Mouse (Mus musculus): ENCODE data around the gene Slc22a23. TPM values are rescaled to one million over a fixed set of nuclear protein-coding genes. Genes with fewer than 3 reads are reported as not detected.
A peak's percentile ranks its signal among the peaks of the same experiment; 100 is the strongest.

Gene Slc22a23
- polyA plus RNA-seq, 1 experiment from 2014 or later = 3.8 TPM

GRCm38 (mm10) chr13:34242211-34242610 lies 102.8 kb downstream of the Slc22a23 start:
- Histone ChIP-seq H3K27ac (ENCODE audit: low read length) (no peak overlapping the region), H3K4me1 (replicated peaks; ENCODE audit: control insufficient read depth, insufficient read depth, low read length) (peaks cover 27% of the 10 kb centered on the region), H3K4me2 (ENCODE audit: low read depth, low read length) (no peak overlapping the region), H3K27me3 (ENCODE audit: control insufficient read depth, insufficient read depth, low read depth, low read length) (no peaks in the 10 kb centered on the region), H3K36me3 (ENCODE audit: control insufficient read depth, insufficient read depth, low read length) (no peaks in the 10 kb centered on the region), H3K9ac (ENCODE audit: low read length) (no peak overlapping the region), H3K4me3 (ENCODE audit: low read length) (no peak overlapping the region), H3K9me3 (ENCODE audit: control insufficient read depth, low read length) (no peaks in the 10 kb centered on the region)
- ATAC-seq (ENCODE audit: low read depth) = no peak
- WGBS = 29% methylated on average over 3 of the region's 3 CpGs

- Histone ChIP-seq H3K27me3 (ENCODE audit: control insufficient read depth, insufficient read depth, low read depth, low read length) (no peaks in the 10 kb centered on the region), H3K4me2 (ENCODE audit: low read depth, low read length) (no peak overlapping the region), H3K36me3 (ENCODE audit: control insufficient read depth, insufficient read depth, low read length) (no peaks in the 10 kb centered on the region), H3K4me3 (ENCODE audit: low read length) (no peak overlapping the region), H3K9me3 (ENCODE audit: control insufficient read depth, low read length) (no peaks in the 10 kb centered on the region), H3K27ac (ENCODE audit: low read length) (no peak overlapping the region), H3K4me1 (replicated peaks; ENCODE audit: control insufficient read depth, insufficient read depth, low read length) (peaks cover 19% of the 10 kb centered on the region; the same call in 1 of the 2 replicates), H3K9ac (ENCODE audit: low read length) (no peak overlapping the region)
- ATAC-seq (ENCODE audit: low read depth) = no peak
- 83% methylated on average over 3 of the region's 3 CpGs for WGBS
Measured at GRCm38 (mm10) chr13:34240087-34240428, 104.9 kb downstream of the Slc22a23 start.

- peaks cover 15% of the 10 kb centered on the region; the same call in 1 of the 2 replicates for H3K4me1 ChIP-seq (replicated peaks; ENCODE audit: control insufficient read depth, insufficient read depth, low read length)
- H3K27ac ChIP-seq (ENCODE audit: low read length) = no peak overlapping the region
- H3K36me3 ChIP-seq (ENCODE audit: control insufficient read depth, insufficient read depth, low read length) = no peaks in the 10 kb centered on the region
- WGBS = 31% methylated on average over 11 of the region's 11 CpGs
- H3K9ac ChIP-seq (ENCODE audit: low read length) = no peak overlapping the region
- ATAC-seq (ENCODE audit: low read depth) = peak; percentile 17; the same call in 1 of the 2 replicates
- no peak overlapping the region for H3K4me3 ChIP-seq (ENCODE audit: low read length)
- H3K4me2 ChIP-seq (ENCODE audit: low read depth, low read length) = no peak overlapping the region
- H3K9me3 ChIP-seq (ENCODE audit: control insufficient read depth, low read length) = no peaks in the 10 kb centered on the region
- no peaks in the 10 kb centered on the region for H3K27me3 ChIP-seq (ENCODE audit: control insufficient read depth, insufficient read depth, low read depth, low read length)
Measured at GRCm38 (mm10) chr13:34239371-34240086, 105.5 kb downstream of the Slc22a23 start.

- no peak overlapping the region for H3K4me3 ChIP-seq (ENCODE audit: low read length)
- H3K27me3 ChIP-seq (ENCODE audit: control insufficient read depth, insufficient read depth, low read depth, low read length) = no peaks in the 10 kb centered on the region
- peaks cover 9% of the 10 kb centered on the region; the same call in 1 of the 2 replicates for H3K4me1 ChIP-seq (replicated peaks; ENCODE audit: control insufficient read depth, insufficient read depth, low read length)
- no peaks in the 10 kb centered on the region for H3K9me3 ChIP-seq (ENCODE audit: control insufficient read depth, low read length)
- H3K36me3 ChIP-seq (ENCODE audit: control insufficient read depth, insufficient read depth, low read length) = no peaks in the 10 kb centered on the region
- H3K9ac ChIP-seq (ENCODE audit: low read length) = no peak overlapping the region
- H3K27ac ChIP-seq (ENCODE audit: low read length) = peak overlapping the region; percentile 30; the same call in 1 of the 2 replicates
- 22% methylated on average over 14 of the region's 14 CpGs for WGBS
- ATAC-seq (ENCODE audit: low read depth) = peak; percentile 31; the same call in 1 of the 2 replicates
- H3K4me2 ChIP-seq (ENCODE audit: low read depth, low read length) = no peak overlapping the region
Measured at GRCm38 (mm10) chr13:34238646-34239290, 106.2 kb downstream of the Slc22a23 start.

- H3K4me3 ChIP-seq (ENCODE audit: low read length) = no peak overlapping the region
- no peaks in the 10 kb centered on the region for H3K9me3 ChIP-seq (ENCODE audit: control insufficient read depth, low read length)
- H3K36me3 ChIP-seq (ENCODE audit: control insufficient read depth, insufficient read depth, low read length) = no peaks in the 10 kb centered on the region
- H3K27ac ChIP-seq (ENCODE audit: low read length) = no peak overlapping the region
- no peak overlapping the region for H3K9ac ChIP-seq (ENCODE audit: low read length)
- no peak for ATAC-seq (ENCODE audit: low read depth)
- 89% methylated on average over 6 of the region's 6 CpGs for WGBS
- H3K27me3 ChIP-seq (ENCODE audit: control insufficient read depth, insufficient read depth, low read depth, low read length) = no peaks in the 10 kb centered on the region
- H3K4me2 ChIP-seq (ENCODE audit: low read depth, low read length) = no peak overlapping the region
- H3K4me1 ChIP-seq (replicated peaks; ENCODE audit: control insufficient read depth, insufficient read depth, low read length) = peaks cover 9% of the 10 kb centered on the region; the same call in 1 of the 2 replicates
Measured at GRCm38 (mm10) chr13:34235056-34235455, 109.9 kb downstream of the Slc22a23 start.

- H3K9ac ChIP-seq (ENCODE audit: low read length) = no peak overlapping the region
- no peaks in the 10 kb centered on the region for H3K27me3 ChIP-seq (ENCODE audit: control insufficient read depth, insufficient read depth, low read depth, low read length)
- H3K4me1 ChIP-seq (replicated peaks; ENCODE audit: control insufficient read depth, insufficient read depth, low read length) = peaks cover 9% of the 10 kb centered on the region; the same call in 1 of the 2 replicates
- no peak for ATAC-seq (ENCODE audit: low read depth)
- no peaks in the 10 kb centered on the region for H3K36me3 ChIP-seq (ENCODE audit: control insufficient read depth, insufficient read depth, low read length)
- no peak overlapping the region for H3K4me3 ChIP-seq (ENCODE audit: low read length)
- 56% methylated on average over 5 of the region's 5 CpGs for WGBS
- H3K9me3 ChIP-seq (ENCODE audit: control insufficient read depth, low read length) = no peaks in the 10 kb centered on the region
- H3K27ac ChIP-seq (ENCODE audit: low read length) = no peak overlapping the region
- H3K4me2 ChIP-seq (ENCODE audit: low read depth, low read length) = no peak overlapping the region
Measured at GRCm38 (mm10) chr13:34234439-34234838, 110.5 kb downstream of the Slc22a23 start.

- H3K9me3 ChIP-seq (ENCODE audit: control insufficient read depth, low read length) = no peaks in the 10 kb centered on the region
- H3K27ac ChIP-seq (ENCODE audit: low read length) = no peak overlapping the region
- ATAC-seq (ENCODE audit: low read depth) = no peak
- no peaks in the 10 kb centered on the region for H3K27me3 ChIP-seq (ENCODE audit: control insufficient read depth, insufficient read depth, low read depth, low read length)
- H3K4me1 ChIP-seq (replicated peaks; ENCODE audit: control insufficient read depth, insufficient read depth, low read length) = no peaks in the 10 kb centered on the region; the same call in 1 of the 2 replicates
- no peak overlapping the region for H3K9ac ChIP-seq (ENCODE audit: low read length)
- WGBS = 79% methylated on average over 6 of the region's 6 CpGs
- no peak overlapping the region for H3K4me3 ChIP-seq (ENCODE audit: low read length)
- no peaks in the 10 kb centered on the region for H3K36me3 ChIP-seq (ENCODE audit: control insufficient read depth, insufficient read depth, low read length)
- H3K4me2 ChIP-seq (ENCODE audit: low read depth, low read length) = no peak overlapping the region
Measured at GRCm38 (mm10) chr13:34232992-34233391, 112.0 kb downstream of the Slc22a23 start.

GRCm38 (mm10) chr13:34228905-34229304 lies 116.1 kb downstream of the Slc22a23 start:
- WGBS = 45% methylated on average over 4 of the region's 4 CpGs
- ATAC-seq (ENCODE audit: low read depth) = no peak
- Histone ChIP-seq H3K4me2 (ENCODE audit: low read depth, low read length) (no peak overlapping the region), H3K4me1 (replicated peaks; ENCODE audit: control insufficient read depth, insufficient read depth, low read length) (peaks cover 5% of the 10 kb centered on the region; the same call in 1 of the 2 replicates), H3K9ac (ENCODE audit: low read length) (no peak overlapping the region), H3K36me3 (ENCODE audit: control insufficient read depth, insufficient read depth, low read length) (no peaks in the 10 kb centered on the region), H3K27ac (ENCODE audit: low read length) (no peak overlapping the region), H3K27me3 (ENCODE audit: control insufficient read depth, insufficient read depth, low read depth, low read length) (no peaks in the 10 kb centered on the region), H3K9me3 (ENCODE audit: control insufficient read depth, low read length) (no peaks in the 10 kb centered on the region), H3K4me3 (ENCODE audit: low read length) (no peak overlapping the region)

- no peak overlapping the region for H3K27ac ChIP-seq (ENCODE audit: low read length)
- 39% methylated on average over 12 of the region's 12 CpGs for WGBS
- H3K4me3 ChIP-seq (ENCODE audit: low read length) = no peak overlapping the region
- H3K9ac ChIP-seq (ENCODE audit: low read length) = no peak overlapping the region
- H3K9me3 ChIP-seq (ENCODE audit: control insufficient read depth, low read length) = no peaks in the 10 kb centered on the region
- no peak overlapping the region for H3K4me2 ChIP-seq (ENCODE audit: low read depth, low read length)
- H3K27me3 ChIP-seq (ENCODE audit: control insufficient read depth, insufficient read depth, low read depth, low read length) = no peaks in the 10 kb centered on the region
- peaks cover 9% of the 10 kb centered on the region for H3K4me1 ChIP-seq (replicated peaks; ENCODE audit: control insufficient read depth, insufficient read depth, low read length)
- no peak for ATAC-seq (ENCODE audit: low read depth)
- no peaks in the 10 kb centered on the region for H3K36me3 ChIP-seq (ENCODE audit: control insufficient read depth, insufficient read depth, low read length)
Measured at GRCm38 (mm10) chr13:34227720-34228661, 117.0 kb downstream of the Slc22a23 start.

Data from lung, embryonic 16.5 days (tissue).